Mouse (Mus musculus) midbrain, embryonic 11.5 days (tissue): ENCODE measurements around the gene Sptan1. TPM values are rescaled to one million over a fixed set of nuclear protein-coding genes. Genes with fewer than 3 reads are reported as not detected.

Source experiments
- ATAC-seq: fragments of 200-750 bp; cut with Nextera tagmentation; 2 replicates; pipeline ENCODE4 v1.8.0; 2017; ENCODE audit warnings: moderate TSS enrichment, moderate library complexity; ENCODE audit not compliant: low FRiP score
- DNase-seq: peaks from one replicate; pipeline ENCODE4 v3.0.0; 2015; ENCODE audit warnings: low spot score; ENCODE audit errors: missing footprints
- H3K27ac ChIP-seq: fragments of 300-500 bp; sonication (generic); 2 replicates; pipeline ENCODE4 v1.5.1; 2014; ENCODE audit warnings: low read depth, low read length
- H3K27me3 ChIP-seq: fragments of 300-500 bp; sonication (generic); 2 replicates; pipeline ENCODE4 v1.6.1; 2014; ENCODE audit warnings: mild to moderate bottlenecking, low read length, moderate library complexity, mixed read lengths; ENCODE audit not compliant: control insufficient read depth, insufficient read depth
- H3K36me3 ChIP-seq: fragments of 300-500 bp; sonication (generic); 2 replicates; pipeline ENCODE4 v1.6.1; 2014; ENCODE audit warnings: mild to moderate bottlenecking, low read length, moderate library complexity, mixed read lengths; ENCODE audit not compliant: control insufficient read depth, insufficient read depth
- H3K4me1 ChIP-seq: fragments of 300-500 bp; sonication (generic); 2 replicates; pipeline ENCODE4 v1.6.1; 2014; ENCODE audit warnings: low read length; ENCODE audit not compliant: control insufficient read depth, insufficient read depth
- H3K4me2 ChIP-seq: fragments of 300-500 bp; sonication (generic); 2 replicates; pipeline ENCODE4 v1.6.1; 2014; ENCODE audit warnings: mild to moderate bottlenecking, moderate library complexity
- H3K4me3 ChIP-seq: fragments of 300-500 bp; sonication (generic); 2 replicates; pipeline ENCODE4 v1.5.1; 2014; ENCODE audit warnings: low read depth, low read length
- H3K9ac ChIP-seq: fragments of 300-500 bp; sonication (generic); 2 replicates; pipeline ENCODE4 v1.6.1; 2014; ENCODE audit warnings: low read length
- H3K9me3 ChIP-seq: fragments of 300-500 bp; sonication (generic); 2 replicates; pipeline ENCODE4 v1.6.1; 2016; ENCODE audit warnings: low read length; ENCODE audit not compliant: control insufficient read depth
- WGBS: fragments of 180-500 bp; shearing (Covaris S2); extraction: QIAGEN DNeasy Blood & Tissue Kit; methylation state at CpG from one replicate; pipeline ENCODE4 v1.1.7; 2014; 5-methylcytosine and 5-hydroxymethylcytosine counted together
- polyA plus RNA-seq: library from polyadenylated mRNA; unstranded; fragments of >200 nt; fragmentation: Nextera tagmentation; extraction: Ambion mirVana; gene quantifications from 2 replicates; pipeline ENCODE4 v1.2.1, GENCODE M21; 2014

Gene Sptan1
- polyA plus RNA-seq, 1 experiment from 2014 or later: 136 TPM

DNA sequence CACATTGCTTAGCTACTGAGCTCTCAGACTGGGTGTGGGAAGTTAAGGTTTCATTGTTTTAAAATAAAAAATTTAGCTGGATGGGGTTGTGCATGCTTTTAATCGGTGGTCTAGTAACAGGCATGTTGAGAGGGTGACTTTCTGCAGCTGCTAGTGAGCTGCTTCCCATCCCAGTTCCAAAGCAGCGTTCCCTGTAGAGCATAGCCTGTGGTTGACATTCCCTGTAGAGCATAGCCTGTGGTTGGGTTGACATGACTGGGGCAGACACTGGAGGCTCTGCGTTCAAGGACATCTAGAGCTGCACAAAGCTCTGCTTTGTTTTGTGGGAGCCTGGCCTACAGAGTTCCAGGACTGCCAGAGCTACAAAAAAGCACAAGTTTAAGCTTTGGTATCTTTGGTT, 107.9 kb downstream of the Sptan1 start:
- Histone ChIP-seq H3K9me3 (no peaks in the 10 kb centered on the region), H3K36me3 (peaks cover 12% of the 10 kb centered on the region; the same call in 1 of the 2 replicates), H3K4me3 (no peak overlapping the region), H3K27ac (no peak overlapping the region), H3K4me2 (no peak overlapping the region), H3K9ac (no peak overlapping the region), H3K27me3 (no peaks in the 10 kb centered on the region), H3K4me1 (peaks cover 4% of the 10 kb centered on the region; the same call in 1 of the 2 replicates)
- WGBS: 77% methylated on average over 3 of the region's 3 CpGs
- ATAC-seq: no peak
- DNase-seq: no peak

DNA sequence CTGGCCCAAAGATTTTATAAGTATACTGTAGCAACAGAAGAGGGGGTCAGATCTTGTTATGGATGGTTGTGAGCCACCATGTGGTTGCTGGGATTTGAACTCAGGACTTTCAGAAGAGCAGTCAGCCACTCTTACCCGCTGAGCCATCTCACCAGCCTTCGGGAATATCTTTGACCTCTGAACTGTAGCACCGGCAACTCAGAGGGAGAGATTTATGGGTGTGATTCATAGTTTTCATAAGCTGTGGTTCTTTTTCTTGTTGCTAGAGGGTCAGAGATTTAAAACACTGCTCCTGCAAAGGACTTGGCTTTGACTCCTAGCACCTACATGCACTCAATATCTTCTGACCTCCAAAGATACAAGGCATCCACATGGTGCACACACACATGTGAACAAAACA, 110.3 kb downstream of the Sptan1 start:
- ATAC-seq: no peak
- Histone ChIP-seq H3K4me1 (peaks cover 7% of the 10 kb centered on the region; the same call in 1 of the 2 replicates), H3K36me3 (peaks cover 3% of the 10 kb centered on the region; the same call in 1 of the 2 replicates), H3K9me3 (no peaks in the 10 kb centered on the region), H3K4me3 (no peak overlapping the region), H3K4me2 (no peak overlapping the region), H3K27ac (no peak overlapping the region), H3K27me3 (no peaks in the 10 kb centered on the region), H3K9ac (no peak overlapping the region)
- DNase-seq: no peak
- 86% methylated on average over 3 of the region's 3 CpGs for WGBS

DNA sequence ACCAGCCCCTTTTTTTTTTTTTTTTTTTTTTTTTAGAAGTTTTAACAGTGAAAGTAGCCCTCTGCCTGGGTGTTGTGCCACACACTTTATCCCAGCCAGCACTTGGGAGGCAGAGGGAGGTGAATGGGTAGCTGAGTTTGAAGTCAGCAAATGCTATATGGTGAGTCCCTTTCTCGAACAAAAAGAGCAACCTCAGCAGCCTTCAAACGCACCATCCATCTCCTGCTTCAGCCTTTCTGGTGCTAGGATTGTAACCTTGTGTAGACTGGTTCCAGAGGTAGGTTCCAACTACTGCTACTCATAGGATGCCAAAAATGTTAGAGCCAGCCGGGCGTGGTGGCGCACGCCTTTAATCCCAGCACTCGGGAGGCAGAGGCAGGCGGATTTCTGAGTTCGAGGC, 111.1 kb downstream of the Sptan1 start:
- ATAC-seq: no peak
- WGBS: 91% methylated on average over 8 of the region's 9 CpGs
- Histone ChIP-seq H3K4me3 (no peak overlapping the region), H3K4me2 (no peak overlapping the region), H3K9ac (no peak overlapping the region), H3K27ac (no peak overlapping the region), H3K4me1 (peaks cover 7% of the 10 kb centered on the region; the same call in 1 of the 2 replicates), H3K27me3 (no peaks in the 10 kb centered on the region), H3K9me3 (no peaks in the 10 kb centered on the region), H3K36me3 (peaks cover 2% of the 10 kb centered on the region; the same call in 1 of the 2 replicates)
- DNase-seq: no peak

DNA sequence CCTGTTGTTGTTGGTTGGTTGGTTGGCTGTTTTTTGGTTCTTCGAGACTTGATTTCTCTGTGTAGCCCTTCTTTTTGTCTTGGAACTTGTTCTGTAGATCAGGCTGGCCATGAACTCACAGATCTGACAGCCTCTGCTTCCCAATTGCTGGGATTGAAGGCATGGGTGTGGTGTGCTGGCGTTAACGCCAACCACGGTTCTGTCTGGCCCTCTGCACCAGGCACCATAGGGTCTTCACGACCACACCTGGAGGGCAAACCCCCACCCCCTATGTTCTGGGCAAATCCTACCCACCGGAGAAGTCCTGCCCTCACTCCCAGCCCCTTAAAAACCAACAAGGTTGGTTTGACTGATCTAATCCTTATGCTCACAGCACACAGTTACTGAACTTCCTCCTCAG, 111.6 kb downstream of the Sptan1 start:
- H3K36me3 ChIP-seq: peaks cover 2% of the 10 kb centered on the region; the same call in 1 of the 2 replicates
- no peaks in the 10 kb centered on the region for H3K27me3 ChIP-seq
- no peak overlapping the region for H3K9ac ChIP-seq
- ATAC-seq: peak; percentile 36
- peaks cover 7% of the 10 kb centered on the region; the same call in 1 of the 2 replicates for H3K4me1 ChIP-seq
- no peak for DNase-seq
- no peak overlapping the region; the same call in 1 of the 2 replicates for H3K4me2 ChIP-seq
- no peak overlapping the region for H3K4me3 ChIP-seq
- H3K27ac ChIP-seq: no peak overlapping the region
- WGBS: 73% methylated on average over 6 of the region's 6 CpGs
- H3K9me3 ChIP-seq: no peaks in the 10 kb centered on the region

DNA sequence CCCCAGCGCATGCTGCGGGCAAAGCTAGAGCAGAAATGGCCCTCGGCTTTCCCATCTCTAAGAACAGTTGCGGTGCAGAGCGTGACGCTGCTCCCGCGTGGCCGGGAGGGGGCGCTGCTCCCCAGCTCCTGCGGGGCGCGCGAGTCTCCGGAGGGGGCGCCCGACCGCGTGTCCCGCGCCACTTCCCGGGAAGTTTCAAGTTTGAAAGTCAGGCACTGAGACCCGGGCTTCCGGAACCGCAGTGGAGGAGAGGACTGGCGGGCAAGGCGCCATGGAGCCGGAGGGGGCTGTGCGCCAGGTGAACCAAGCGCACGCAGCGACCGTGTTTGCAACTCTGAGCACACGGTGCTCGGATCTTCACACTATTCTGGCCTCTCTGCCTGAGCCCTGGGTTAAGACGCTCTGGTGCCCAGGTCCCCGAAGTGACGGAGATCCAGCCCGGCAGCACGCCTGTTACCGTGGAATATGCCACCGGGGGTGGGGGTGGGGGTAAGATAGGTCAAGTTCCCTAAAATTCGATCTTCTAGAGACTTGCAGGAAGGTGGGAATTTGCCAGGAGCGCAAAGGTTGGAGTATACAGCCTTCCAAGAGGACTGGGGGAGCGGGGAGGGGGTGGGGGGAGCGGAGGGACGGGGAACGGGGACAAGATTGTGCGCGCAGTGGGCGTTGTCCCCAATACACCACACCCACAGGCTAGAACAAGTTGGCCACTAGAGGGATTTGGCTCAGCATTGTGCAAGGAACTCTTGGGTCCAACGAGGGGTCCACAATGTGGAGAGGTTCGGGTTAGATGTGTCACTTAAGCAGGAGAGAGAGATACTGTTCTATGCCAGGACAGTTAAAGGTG, 112.4 kb downstream of the Sptan1 start, which contains the start of gene Pkn3:
Gene Pkn3, plus strand, starts transcription at position 183 of the 847 bp plus-strand sequence.
- 1% methylated on average over 53 of the region's 53 CpGs for WGBS
- peak within 1 kb of the TSS; percentile 98 for H3K4me2 ChIP-seq
- peak within 1 kb of the TSS; percentile 53 for H3K4me3 ChIP-seq
- no peaks in the 10 kb centered on the region for H3K9me3 ChIP-seq
- ATAC-seq (peak; percentile 81), DNase-seq (peak; percentile 99)
- H3K9ac ChIP-seq: peak within 1 kb of the TSS; percentile 68
- H3K27ac ChIP-seq: peak within 1 kb of the TSS; percentile 54; the same call in 1 of the 2 replicates
- H3K4me1 ChIP-seq: peaks cover 7% of the 10 kb centered on the region; the same call in 1 of the 2 replicates
- no peaks in the 10 kb centered on the region for H3K27me3 ChIP-seq
- no peaks in the 10 kb centered on the region for H3K36me3 ChIP-seq

DNA sequence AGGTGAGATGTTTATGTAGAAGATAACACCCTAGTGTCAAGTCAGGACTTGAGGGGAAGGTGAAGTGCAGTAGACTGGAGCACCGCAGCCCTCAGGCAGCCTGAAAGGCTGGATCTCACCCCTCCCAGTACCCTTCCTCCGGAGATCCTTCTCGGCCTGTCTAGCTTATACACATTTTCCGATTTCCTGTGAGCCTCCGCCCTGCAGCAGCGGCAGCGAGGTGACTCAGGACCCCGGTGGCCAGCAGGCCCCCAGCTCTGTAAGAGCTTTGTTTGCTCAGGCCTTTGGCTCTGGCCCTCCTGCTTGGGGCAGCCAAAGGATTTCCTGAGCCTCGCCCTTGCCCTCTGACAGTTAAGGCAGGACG, 113.0 kb downstream of the Sptan1 start:
- H3K9me3 ChIP-seq: no peaks in the 10 kb centered on the region
- ATAC-seq (no peak), DNase-seq (no peak)
- H3K4me3 ChIP-seq: peak overlapping the region; percentile 53
- no peak overlapping the region for H3K27ac ChIP-seq
- H3K27me3 ChIP-seq: no peaks in the 10 kb centered on the region
- peaks cover 7% of the 10 kb centered on the region; the same call in 1 of the 2 replicates for H3K4me1 ChIP-seq
- peak overlapping the region; percentile 68; the same call in 1 of the 2 replicates for H3K9ac ChIP-seq
- H3K36me3 ChIP-seq: no peaks in the 10 kb centered on the region
- WGBS: 31% methylated on average over 10 of the region's 10 CpGs
- H3K4me2 ChIP-seq: peak overlapping the region; percentile 98

DNA sequence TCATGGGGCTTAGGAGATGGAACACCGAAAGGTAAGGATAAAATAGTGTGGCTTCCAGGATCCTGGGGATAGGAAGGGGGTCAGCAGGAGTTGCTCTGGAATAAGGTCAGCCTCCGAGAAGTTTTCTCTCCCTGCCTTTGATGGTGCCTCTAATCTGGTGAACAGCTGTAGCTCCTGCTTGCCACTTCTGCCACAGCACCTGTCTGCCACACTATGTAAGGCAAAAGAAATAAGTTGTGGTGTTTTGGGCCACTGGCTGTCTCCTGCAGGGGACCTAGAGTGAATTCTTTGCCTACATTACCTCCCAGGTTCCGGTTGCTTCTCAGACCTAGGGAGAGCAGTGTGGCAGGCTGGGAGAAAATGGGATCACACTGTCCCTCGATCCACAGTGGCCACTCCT, 113.4 kb downstream of the Sptan1 start:
- DNase-seq: no peak
- Histone ChIP-seq H3K9ac (peak overlapping the region; percentile 68), H3K36me3 (no peaks in the 10 kb centered on the region), H3K27ac (no peak overlapping the region), H3K4me3 (no peak overlapping the region), H3K4me1 (peaks cover 7% of the 10 kb centered on the region; the same call in 1 of the 2 replicates), H3K27me3 (no peaks in the 10 kb centered on the region), H3K9me3 (no peaks in the 10 kb centered on the region), H3K4me2 (peak overlapping the region; percentile 98; the same call in 1 of the 2 replicates)
- ATAC-seq: no peak
- WGBS: 69% methylated on average over 4 of the region's 4 CpGs

DNA sequence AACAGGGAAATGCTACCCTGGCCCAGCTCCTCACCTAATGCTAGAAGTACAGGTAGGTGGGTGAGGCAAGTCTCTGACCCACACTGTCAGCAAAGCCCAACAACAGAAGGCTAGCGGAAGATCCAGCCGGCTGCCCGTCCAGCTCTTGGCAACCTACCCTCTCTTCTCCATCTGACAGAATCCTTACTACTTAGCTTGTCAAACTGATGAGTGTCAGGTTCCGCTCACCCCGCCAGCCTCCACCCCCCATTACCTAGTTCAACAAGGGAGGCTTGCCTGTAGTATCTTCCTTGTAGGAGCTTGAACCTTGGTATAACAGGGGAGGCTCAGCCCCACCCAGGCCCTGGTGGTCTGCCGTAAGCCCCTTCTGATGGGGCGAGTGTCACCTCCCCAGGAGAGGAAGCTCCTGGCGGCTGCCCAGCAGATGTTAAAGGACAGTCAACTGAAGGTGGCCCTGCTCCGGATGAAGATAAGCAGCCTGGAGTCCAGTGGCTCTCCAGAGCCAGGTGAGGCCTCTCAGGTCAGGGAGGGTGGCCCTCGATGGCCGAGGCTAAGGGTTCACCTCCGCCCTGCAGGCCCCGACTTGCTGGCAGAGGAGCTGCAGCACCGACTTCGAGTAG, 114.9 kb downstream of the Sptan1 start:
- H3K4me1 ChIP-seq: peaks cover 11% of the 10 kb centered on the region
- ATAC-seq (no peak), DNase-seq (no peak)
- no peaks in the 10 kb centered on the region for H3K9me3 ChIP-seq
- no peak overlapping the region for H3K9ac ChIP-seq
- H3K4me3 ChIP-seq: no peak overlapping the region
- no peaks in the 10 kb centered on the region for H3K27me3 ChIP-seq
- no peak overlapping the region for H3K27ac ChIP-seq
- WGBS: 93% methylated on average over 15 of the region's 15 CpGs
- H3K4me2 ChIP-seq: no peak overlapping the region
- no peaks in the 10 kb centered on the region for H3K36me3 ChIP-seq
